Mouse (Mus musculus): ENCODE measurements around the gene Rpl12. TPM values are rescaled to one million over a fixed set of nuclear protein-coding genes. Genes with fewer than 3 reads are reported as not detected.

Gene Rpl12
- total RNA-seq, 1 experiment: 2,117 TPM

DNA sequence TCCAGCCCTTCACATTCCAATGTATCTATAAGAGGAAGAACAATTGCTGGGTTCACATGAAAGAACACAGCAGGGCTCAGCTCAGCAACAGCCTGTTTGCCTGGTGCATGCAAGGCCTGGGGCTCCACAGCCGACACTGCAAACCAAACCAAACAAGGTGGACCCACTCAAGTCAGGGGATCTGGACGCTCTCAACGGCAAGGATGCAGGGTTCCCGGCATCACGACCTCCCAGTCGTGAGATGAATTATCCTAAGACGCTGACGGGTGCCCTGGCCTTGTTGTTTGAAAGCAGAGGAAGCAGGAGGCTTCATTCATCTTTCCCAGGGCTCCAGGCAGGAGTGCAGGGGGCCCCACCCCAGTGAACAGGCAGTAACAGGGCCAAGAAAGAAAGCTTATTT lies 24.5 kb downstream of the Rpl12 start:
- Histone ChIP-seq H3K4me3 (ENCODE audit: insufficient read depth in 1 of 2, low read depth in 1 of 2, low read length in 2 of 2, poor library complexity in 1 of 2, severe bottlenecking in 1 of 2) (no peak overlapping the region), H3K9ac (ENCODE audit: insufficient read depth, low read depth, low read length, poor library complexity, severe bottlenecking) (peak overlapping the region; percentile 38; the same call in 1 of the 2 replicates), H3K36me3 (ENCODE audit: control insufficient read depth, insufficient read depth, low read length, poor library complexity, severe bottlenecking) (no peaks in the 10 kb centered on the region), H3K4me1 (ENCODE audit: control insufficient read depth in 2 of 2, insufficient read depth in 2 of 2, low read length in 2 of 2, poor library complexity in 1 of 2) (peaks cover 6 to 26% of the 10 kb centered on the region in 2 experiments), H3K9me3 (ENCODE audit: control insufficient read depth, insufficient read depth, low read depth, low read length) (no peaks in the 10 kb centered on the region), H3K27ac (ENCODE audit: insufficient read depth, low read depth, low read length, poor library complexity, severe bottlenecking) (peak overlapping the region; percentile 54; the same call in 1 of the 2 replicates)
- no peak for DNase-seq (ENCODE audit: low read depth, low spot score)
- in situ Hi-C loops (cut with MboI; ENCODE audit: low sequenced_read_pairs in 2 of 2, unreplicated experiment in 2 of 2): no loop called here
- TF ChIP-seq ZNF384 (IDR thresholded peaks at IDR 0.05; ENCODE audit: low read depth, low read length) (no peak), HCFC1 (IDR thresholded peaks at IDR 0.05; ENCODE audit: borderline replicate concordance, insufficient read depth, low read length) (no peak), CHD2 (IDR thresholded peaks at IDR 0.05; ENCODE audit: low read depth, low read length) (no peak), MAFK (IDR thresholded peaks at IDR 0.05; ENCODE audit: insufficient read depth, low read depth, low read length) (no peak), ZC3H11A (IDR thresholded peaks at IDR 0.05; ENCODE audit: borderline replicate concordance, low read depth, low read length) (no peak)

DNA sequence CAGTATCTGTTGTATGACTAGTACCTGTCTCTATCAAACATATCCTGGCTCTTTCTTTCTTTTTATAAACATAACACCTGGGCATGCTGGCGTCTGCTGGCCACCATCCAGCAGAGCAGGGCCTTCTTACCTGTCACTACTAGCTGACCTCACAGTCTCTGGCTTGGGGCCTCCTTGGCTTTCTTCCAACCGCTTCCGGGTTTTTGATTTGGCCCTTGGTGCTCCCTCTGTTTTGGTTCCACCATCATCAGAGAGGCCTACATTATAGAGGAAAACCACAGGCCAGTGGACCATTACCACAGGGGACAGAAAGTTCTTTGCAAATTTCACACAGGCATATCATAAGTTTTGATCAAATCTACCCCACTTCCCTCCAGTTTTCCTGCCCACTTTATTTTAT lies 28.0 kb downstream of the Rpl12 start:
- in situ Hi-C loops (cut with MboI; ENCODE audit: low sequenced_read_pairs in 2 of 2, unreplicated experiment in 2 of 2): no loop called here
- no peak for DNase-seq (ENCODE audit: low read depth, low spot score)
- Histone ChIP-seq H3K4me1 (ENCODE audit: control insufficient read depth in 2 of 2, insufficient read depth in 2 of 2, low read length in 2 of 2, poor library complexity in 1 of 2) (peaks cover 3 to 17% of the 10 kb centered on the region in 2 experiments; a peak in 3 of 4 replicates), H3K36me3 (ENCODE audit: control insufficient read depth, insufficient read depth, low read length, poor library complexity, severe bottlenecking) (no peaks in the 10 kb centered on the region), H3K4me3 (ENCODE audit: insufficient read depth in 1 of 2, low read depth in 1 of 2, low read length in 2 of 2, poor library complexity in 1 of 2, severe bottlenecking in 1 of 2) (no peak overlapping the region), H3K9me3 (ENCODE audit: control insufficient read depth, insufficient read depth, low read depth, low read length) (no peaks in the 10 kb centered on the region), H3K27ac (ENCODE audit: insufficient read depth, low read depth, low read length, poor library complexity, severe bottlenecking) (no peak overlapping the region), H3K9ac (ENCODE audit: insufficient read depth, low read depth, low read length, poor library complexity, severe bottlenecking) (no peak overlapping the region)
- TF ChIP-seq ZC3H11A (IDR thresholded peaks at IDR 0.05; ENCODE audit: borderline replicate concordance, low read depth, low read length) (no peak), HCFC1 (IDR thresholded peaks at IDR 0.05; ENCODE audit: borderline replicate concordance, insufficient read depth, low read length) (no peak), CHD2 (IDR thresholded peaks at IDR 0.05; ENCODE audit: low read depth, low read length) (no peak)

DNA sequence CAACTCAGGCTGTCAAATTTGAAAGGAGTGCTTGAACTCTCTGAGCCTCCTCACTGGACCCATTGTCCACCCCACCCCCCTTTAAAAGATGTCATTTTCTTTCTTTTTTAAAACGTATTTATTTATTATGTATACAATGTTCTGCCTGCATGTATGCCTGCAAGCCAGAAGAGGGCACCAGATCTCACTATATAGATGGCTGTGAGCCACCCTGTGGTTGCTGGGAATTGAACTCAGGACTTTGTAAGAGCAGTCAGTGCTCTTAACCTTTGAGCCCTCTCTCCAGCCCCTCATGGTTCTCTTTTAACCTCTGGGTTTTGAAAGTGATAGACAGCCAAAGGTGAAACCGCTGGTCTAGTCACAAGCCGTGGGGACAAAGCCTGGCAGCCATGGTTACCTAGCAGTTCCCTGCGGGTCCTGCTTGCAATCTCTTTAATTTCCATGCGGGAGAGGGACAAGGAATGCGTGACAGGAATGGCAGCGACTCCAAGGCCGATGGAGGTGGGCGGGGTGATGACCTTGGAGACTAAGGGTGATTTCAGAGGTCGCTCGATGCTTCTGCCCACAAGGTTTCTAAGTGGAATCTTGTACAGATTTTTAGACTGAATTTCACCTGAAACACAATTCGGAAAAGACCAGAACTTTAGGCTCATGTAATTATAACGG lies 28.9 kb downstream of the Rpl12 start:
- Histone ChIP-seq H3K27ac (ENCODE audit: insufficient read depth, low read depth, low read length, poor library complexity, severe bottlenecking) (no peak overlapping the region), H3K9me3 (ENCODE audit: control insufficient read depth, insufficient read depth, low read depth, low read length) (no peaks in the 10 kb centered on the region), H3K9ac (ENCODE audit: insufficient read depth, low read depth, low read length, poor library complexity, severe bottlenecking) (no peak overlapping the region), H3K36me3 (ENCODE audit: control insufficient read depth, insufficient read depth, low read length, poor library complexity, severe bottlenecking) (no peaks in the 10 kb centered on the region), H3K4me3 (ENCODE audit: insufficient read depth in 1 of 2, low read depth in 1 of 2, low read length in 2 of 2, poor library complexity in 1 of 2, severe bottlenecking in 1 of 2) (no peak overlapping the region), H3K4me1 (ENCODE audit: control insufficient read depth in 2 of 2, insufficient read depth in 2 of 2, low read length in 2 of 2, poor library complexity in 1 of 2) (peaks cover under 1 to 14% of the 10 kb centered on the region in 2 experiments; a peak in 3 of 4 replicates)
- TF ChIP-seq ZNF384 (IDR thresholded peaks at IDR 0.05; ENCODE audit: low read depth, low read length) (no peak), ZC3H11A (IDR thresholded peaks at IDR 0.05; ENCODE audit: borderline replicate concordance, low read depth, low read length) (0 out of 2 replicates have a peak, but pooled peaks have one; percentile 20)
- DNase-seq (ENCODE audit: low read depth, low spot score): no peak
- in situ Hi-C loops (cut with MboI; ENCODE audit: low sequenced_read_pairs in 2 of 2, unreplicated experiment in 2 of 2): no loop called here

DNA sequence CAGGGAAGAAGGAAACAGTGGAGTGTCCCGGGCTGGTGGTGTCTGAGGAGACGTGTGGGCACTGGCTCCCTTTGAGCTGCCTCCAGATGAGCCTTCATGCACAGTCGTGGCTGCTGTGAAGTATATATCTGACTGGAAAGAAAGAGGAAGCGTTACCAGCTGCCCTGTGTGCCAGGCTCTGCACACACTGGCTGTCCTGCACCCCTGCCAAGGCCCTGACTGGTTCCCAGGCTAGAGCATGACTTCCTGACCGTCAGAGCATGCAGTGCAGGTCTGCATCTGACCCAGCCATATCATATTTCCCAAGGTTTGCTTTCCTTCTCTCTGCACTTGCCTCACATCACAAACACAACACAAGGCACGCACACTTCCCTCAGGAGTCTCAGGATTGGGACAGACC lies 30.8 kb downstream of the Rpl12 start:
- in situ Hi-C loops (cut with MboI; ENCODE audit: low sequenced_read_pairs in 2 of 2, unreplicated experiment in 2 of 2): no loop called here
- Histone ChIP-seq H3K4me3 (ENCODE audit: insufficient read depth in 1 of 2, low read depth in 1 of 2, low read length in 2 of 2, poor library complexity in 1 of 2, severe bottlenecking in 1 of 2) (no peak overlapping the region), H3K27ac (ENCODE audit: insufficient read depth, low read depth, low read length, poor library complexity, severe bottlenecking) (no peak overlapping the region)

DNA sequence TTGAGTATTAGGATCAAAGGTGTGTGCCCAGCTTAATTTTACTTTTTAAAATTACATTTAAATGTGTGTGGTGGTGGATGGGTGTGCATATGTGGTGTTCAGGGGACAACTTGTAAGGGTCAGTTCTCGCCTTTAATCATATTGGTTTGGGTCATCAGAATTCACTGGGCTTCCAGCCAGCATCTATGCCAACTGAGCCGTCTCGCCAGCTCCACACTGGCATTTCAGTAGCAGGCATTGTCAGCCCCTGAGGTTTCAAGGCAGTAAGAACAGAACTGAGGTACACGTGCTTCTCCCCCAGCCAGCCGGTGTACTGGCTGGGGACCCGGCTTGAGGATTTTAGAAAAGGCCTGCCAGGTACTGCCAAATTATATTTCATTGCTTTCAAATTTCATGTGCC lies 35.7 kb downstream of the Rpl12 start:
- no peak for DNase-seq (ENCODE audit: low read depth, low spot score)
- no peak overlapping the region for H3K9ac ChIP-seq (ENCODE audit: insufficient read depth, low read depth, low read length, poor library complexity, severe bottlenecking)
- H3K36me3 ChIP-seq (ENCODE audit: control insufficient read depth, insufficient read depth, low read length, poor library complexity, severe bottlenecking): no peaks in the 10 kb centered on the region
- H3K4me1 ChIP-seq (ENCODE audit: control insufficient read depth in 2 of 2, insufficient read depth in 2 of 2, low read length in 2 of 2, poor library complexity in 1 of 2): peaks cover 0 to 4% of the 10 kb centered on the region in 2 experiments; a peak in 1 of 4 replicates
- H3K27ac ChIP-seq (ENCODE audit: insufficient read depth, low read depth, low read length, poor library complexity, severe bottlenecking): no peak overlapping the region
- H3K9me3 ChIP-seq (ENCODE audit: control insufficient read depth, insufficient read depth, low read depth, low read length): no peaks in the 10 kb centered on the region
- in situ Hi-C loops (cut with MboI; ENCODE audit: low sequenced_read_pairs in 2 of 2, unreplicated experiment in 2 of 2): no loop called here
- TF ChIP-seq ZC3H11A (IDR thresholded peaks at IDR 0.05; ENCODE audit: borderline replicate concordance, low read depth, low read length) (no peak), ZNF384 (IDR thresholded peaks at IDR 0.05; ENCODE audit: low read depth, low read length) (no peak), CHD2 (IDR thresholded peaks at IDR 0.05; ENCODE audit: low read depth, low read length) (no peak), HCFC1 (IDR thresholded peaks at IDR 0.05; ENCODE audit: borderline replicate concordance, insufficient read depth, low read length) (no peak)
- H3K4me3 ChIP-seq (ENCODE audit: insufficient read depth in 1 of 2, low read depth in 1 of 2, low read length in 2 of 2, poor library complexity in 1 of 2, severe bottlenecking in 1 of 2): no peak overlapping the region

More for the DNA sequence above, 30.8 kb downstream of the Rpl12 start:
- no peaks in the 10 kb centered on the region for H3K36me3 ChIP-seq (ENCODE audit: control insufficient read depth, insufficient read depth, low read length, poor library complexity, severe bottlenecking)
- no peak overlapping the region for H3K9ac ChIP-seq (ENCODE audit: insufficient read depth, low read depth, low read length, poor library complexity, severe bottlenecking)
- no peaks in the 10 kb centered on the region for H3K9me3 ChIP-seq (ENCODE audit: control insufficient read depth, insufficient read depth, low read depth, low read length)
- DNase-seq (ENCODE audit: low read depth, low spot score): no peak
- peaks cover 0 to 6% of the 10 kb centered on the region in 2 experiments; a peak in 1 of 4 replicates for H3K4me1 ChIP-seq (ENCODE audit: control insufficient read depth in 2 of 2, insufficient read depth in 2 of 2, low read length in 2 of 2, poor library complexity in 1 of 2)
- TF ChIP-seq ZC3H11A (IDR thresholded peaks at IDR 0.05; ENCODE audit: borderline replicate concordance, low read depth, low read length): no peak
- no peak for TF ChIP-seq ZNF384 (IDR thresholded peaks at IDR 0.05; ENCODE audit: low read depth, low read length)
- no peak for TF ChIP-seq HCFC1 (IDR thresholded peaks at IDR 0.05; ENCODE audit: borderline replicate concordance, insufficient read depth, low read length)
- TF ChIP-seq MAFK (IDR thresholded peaks at IDR 0.05; ENCODE audit: insufficient read depth, low read depth, low read length): no peak
